Mouse (Mus musculus): ENCODE results near the gene Anp32b.

The Anp32b gene

DNA sequence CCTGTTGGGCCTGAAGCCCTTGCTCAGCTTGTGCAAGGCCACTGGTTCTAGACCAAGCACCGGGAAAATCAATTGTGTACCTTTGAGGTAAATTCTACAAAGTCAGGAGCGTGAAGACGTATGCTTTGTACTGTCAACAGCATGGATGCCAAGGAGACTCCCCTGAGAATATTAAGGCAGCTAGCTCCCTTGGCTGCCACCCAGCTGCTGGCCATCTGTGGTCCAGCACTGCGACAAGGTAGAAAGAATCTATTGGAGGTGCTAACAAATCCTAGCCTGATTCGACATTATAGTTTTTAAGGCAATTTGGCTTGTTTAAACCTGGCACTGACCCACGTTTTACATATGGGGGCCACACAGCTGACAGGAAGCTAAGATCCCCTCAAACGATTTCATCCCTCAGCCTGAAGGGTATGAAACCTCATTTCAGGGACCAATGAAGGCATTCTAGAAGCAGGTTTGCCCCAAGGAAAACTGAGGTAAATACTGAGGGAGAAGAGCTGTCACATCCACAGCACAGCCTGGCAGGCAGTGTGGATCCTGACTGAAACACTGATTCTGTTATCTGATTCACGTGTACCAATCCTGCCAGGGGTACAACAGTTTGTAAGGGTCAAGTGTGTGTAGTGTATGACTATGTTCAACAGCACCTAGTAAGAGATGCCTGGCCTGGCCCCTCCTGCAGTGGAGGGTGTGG lies 54.8 kb downstream of the Anp32b start:
- DNase-seq (ENCODE audit: low read depth, low spot score), result no peak

GRCm38 (mm10) chr4:46506801-46507610 lies 56.3 kb downstream of the Anp32b start:
- peak; percentile 96 for DNase-seq (ENCODE audit: low read depth, low spot score)

DNA sequence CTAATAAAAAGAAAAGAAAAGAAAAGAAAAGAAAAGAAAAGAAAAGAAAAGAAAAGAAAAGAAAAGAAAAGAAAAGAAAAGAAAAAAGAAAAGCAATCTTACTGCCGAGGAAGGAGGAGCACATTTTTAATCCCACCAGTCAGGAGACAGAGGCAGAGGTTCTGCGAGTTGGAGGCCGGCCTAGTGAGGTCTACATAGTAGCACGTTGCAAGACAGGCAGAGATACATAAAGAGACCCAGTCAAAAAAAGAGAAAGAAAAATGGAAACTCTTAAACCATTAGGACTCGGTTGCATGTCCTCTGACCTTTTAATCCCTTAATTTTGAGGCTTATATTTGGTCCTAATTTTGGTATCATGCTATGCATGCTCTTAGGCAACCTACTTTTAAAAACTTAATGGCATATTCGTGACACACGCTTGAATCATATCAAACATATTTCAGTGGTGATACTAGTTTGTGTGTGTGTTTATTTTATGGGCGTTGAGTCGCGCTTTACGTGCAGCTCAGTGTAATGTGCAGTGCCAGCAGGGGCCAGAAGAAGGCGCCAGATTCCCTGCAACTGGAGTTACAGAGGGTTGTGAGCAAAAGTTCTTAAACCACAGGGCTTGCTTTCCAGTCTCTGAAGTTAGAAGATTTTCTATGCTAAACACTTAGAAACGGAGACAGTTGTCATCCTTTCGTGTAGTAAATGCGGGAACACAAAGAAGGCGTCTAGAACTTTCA lies 57.2 kb downstream of the Anp32b start:
- DNase-seq (ENCODE audit: low read depth, low spot score), result peak; percentile 71

DNA sequence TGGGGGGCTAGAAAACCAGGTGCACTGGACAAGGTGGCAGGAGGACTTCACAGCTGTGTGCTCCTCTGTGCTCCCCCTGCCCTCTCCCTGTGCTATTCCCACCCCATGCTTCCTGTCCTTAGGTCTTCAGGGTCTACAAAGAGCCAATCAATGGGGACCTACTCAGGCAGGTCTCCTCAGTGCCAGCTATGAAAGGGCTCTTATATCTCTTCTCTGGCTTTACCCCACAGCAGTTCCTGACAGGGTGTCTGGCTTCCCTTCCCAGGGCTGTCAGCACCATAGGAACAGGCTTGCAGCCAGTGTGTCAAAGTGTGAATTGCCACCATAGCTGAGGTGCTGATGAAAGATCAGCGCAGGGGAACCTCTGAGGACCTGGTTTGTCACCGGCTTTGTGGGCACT lies 69.8 kb downstream of the Anp32b start:
- no peak for DNase-seq (ENCODE audit: low read depth, low spot score)

DNA sequence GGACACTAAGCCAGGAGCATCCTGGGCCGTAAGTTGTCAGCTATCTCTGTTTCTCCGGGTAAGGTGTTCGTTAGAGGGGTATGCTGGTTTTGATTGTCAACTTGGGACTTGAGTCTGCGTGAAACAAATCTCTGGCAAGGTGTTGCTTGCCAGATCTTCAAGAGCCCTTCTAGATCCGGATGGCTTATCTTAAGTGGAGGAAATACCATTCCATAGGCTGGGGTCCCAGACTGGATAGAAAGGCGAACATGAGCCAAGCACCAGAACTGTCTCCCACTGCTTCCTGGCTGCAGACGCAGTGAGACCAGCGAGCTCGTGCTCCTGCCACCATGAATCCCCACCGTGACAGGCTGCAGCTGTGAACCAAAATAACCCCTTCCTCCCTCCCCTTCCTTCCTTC lies 70.8 kb downstream of the Anp32b start:
- DNase-seq (ENCODE audit: low read depth, low spot score), result no peak

Measured in mesoderm, embryonic 11.5 days (tissue).